Mouse (Mus musculus) macrophage (primary cell): ENCODE results near the gene Slc35a2. TPM values are rescaled to one million over a fixed set of nuclear protein-coding genes. Genes with fewer than 3 reads are reported as not detected.

Source experiments
- H3K27ac ChIP-seq: fragments of 350-480 bp; formaldehyde crosslinking; 2 replicates; pipeline ENCODE4 v1.9.0; 2021
- H3K36me3 ChIP-seq: fragments of 350-480 bp; formaldehyde crosslinking; 2 replicates; pipeline ENCODE4 v1.9.0; 2021; ENCODE audit errors: inconsistent target
- H3K4me3 ChIP-seq: fragments of 350-480 bp; formaldehyde crosslinking; 2 replicates; pipeline ENCODE4 v1.9.0; 2021; ENCODE audit errors: inconsistent target
- H3K79me2 ChIP-seq: fragments of 350-480 bp; formaldehyde crosslinking; 2 replicates; pipeline ENCODE4 v1.9.0; 2021; ENCODE audit errors: inconsistent target
- WGBS: methylation state at CpG from one replicate; pipeline ENCODE4 v1.1.7; 2026; ENCODE audit warnings: inconsistent platforms; ENCODE audit not compliant: missing documents; 5-methylcytosine and 5-hydroxymethylcytosine counted together
- polyA plus RNA-seq: library from polyadenylated mRNA; stranded (reverse); fragments of 250-400 nt; gene quantifications from 3 replicates; pipeline ENCODE4 v1.2.4, GENCODE M21; 2018; ENCODE audit warnings: inconsistent platforms

The Slc35a2 gene
- polyA plus RNA-seq, 1 experiment from 2014 or later: 10.3 TPM

DNA sequence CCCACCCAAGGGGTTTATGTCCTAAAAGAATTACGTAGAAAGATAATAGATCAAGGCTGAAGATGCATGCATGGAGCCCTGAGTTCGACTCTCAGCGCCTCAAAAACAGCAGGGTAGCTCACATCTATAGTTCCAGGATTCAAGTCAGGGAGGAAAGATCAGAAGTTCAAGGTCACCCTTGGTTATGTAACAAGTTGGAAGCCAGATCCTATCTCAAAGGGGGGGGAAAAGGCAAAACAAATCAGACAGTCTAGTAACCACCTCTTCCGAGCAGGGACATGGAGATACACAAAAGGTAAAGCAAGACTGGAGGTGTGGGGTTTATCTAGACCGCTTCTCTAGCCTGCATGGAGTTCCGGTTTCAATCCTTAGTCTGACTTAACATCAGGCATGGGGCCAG is 42.4 kb downstream of the Slc35a2 start:
- H3K4me3 ChIP-seq: no peak overlapping the region
- H3K79me2 ChIP-seq: no peaks in the 10 kb centered on the region
- H3K27ac ChIP-seq: no peak overlapping the region
- 76% methylated on average over 6 of the region's 6 CpGs for WGBS
- no peaks in the 10 kb centered on the region for H3K36me3 ChIP-seq

- H3K36me3 ChIP-seq: no peaks in the 10 kb centered on the region
- H3K79me2 ChIP-seq: no peaks in the 10 kb centered on the region
- WGBS: 26% methylated on average over 10 of the region's 10 CpGs
- no peak overlapping the region for H3K4me3 ChIP-seq
- H3K27ac ChIP-seq: no peak overlapping the region
These were observed 43.3 kb downstream of the Slc35a2 start for GRCm38 (mm10) chrX:7927116-7927515.

DNA sequence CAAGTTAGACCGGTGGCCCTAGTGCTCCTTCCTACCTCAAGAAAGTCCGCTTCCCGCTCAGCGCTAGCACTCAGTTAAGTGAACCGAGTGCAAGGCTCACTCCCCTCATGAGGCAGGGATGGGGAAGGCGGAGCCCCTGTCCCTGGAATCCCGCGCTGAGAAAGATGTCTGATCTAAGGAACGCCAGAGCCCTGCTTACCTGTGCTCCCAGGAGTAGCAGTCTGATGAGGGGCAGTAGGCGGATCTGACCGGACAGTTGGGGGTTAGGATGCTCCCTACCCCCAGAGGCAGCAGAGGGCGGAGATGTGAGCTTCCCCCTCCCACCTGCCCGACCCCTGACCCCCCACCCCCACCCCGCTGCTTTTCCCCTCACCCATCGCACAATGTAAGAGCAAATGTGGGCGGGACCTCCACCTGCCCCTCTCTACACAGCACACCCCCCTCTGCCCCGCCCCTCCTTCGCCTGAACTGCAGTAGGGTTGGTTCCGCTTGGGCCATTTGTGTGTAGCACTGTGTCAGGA is 44.5 kb downstream of the Slc35a2 start, which contains the start of gene Eras:
Gene Eras (minus strand): TSS at position 338 of the 521 bp plus-strand sequence.
- WGBS: 41% methylated on average over 12 of the region's 19 CpGs
- Histone ChIP-seq H3K36me3 (no peaks in the 10 kb centered on the region), H3K27ac (no peak within 1 kb of the TSS), H3K79me2 (no peaks in the 10 kb centered on the region), H3K4me3 (no peak within 1 kb of the TSS)

- H3K36me3 ChIP-seq: no peaks in the 10 kb centered on the region
- no peak overlapping the region for H3K4me3 ChIP-seq
- no peaks in the 10 kb centered on the region for H3K79me2 ChIP-seq
- no peak overlapping the region for H3K27ac ChIP-seq
- 54% methylated on average over 8 of the region's 11 CpGs for WGBS
These were observed 53.0 kb downstream of the Slc35a2 start for GRCm38 (mm10) chrX:7936874-7937273.

DNA sequence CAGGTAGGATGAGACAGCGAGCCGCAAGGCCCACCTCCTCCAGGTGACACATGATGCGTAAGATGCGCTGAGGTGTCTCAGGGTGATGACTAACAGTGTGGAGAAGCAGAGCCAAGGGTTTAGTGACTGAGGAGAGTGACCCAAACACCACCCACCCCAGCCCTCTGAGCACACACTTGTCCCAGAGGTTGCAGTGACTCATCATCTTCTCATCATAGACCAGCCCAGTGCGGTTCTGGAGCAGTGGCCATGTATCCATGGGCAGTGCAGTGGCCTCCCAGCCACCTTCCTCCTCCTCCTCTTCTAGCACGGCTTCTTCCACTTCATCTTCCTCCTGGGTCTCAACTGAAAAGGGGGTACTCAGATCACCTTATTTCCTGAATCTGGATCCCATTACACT is 53.8 kb downstream of the Slc35a2 start:
- WGBS: 88% methylated on average over 6 of the region's 6 CpGs
- no peaks in the 10 kb centered on the region for H3K79me2 ChIP-seq
- no peak overlapping the region for H3K27ac ChIP-seq
- H3K4me3 ChIP-seq: no peak overlapping the region
- H3K36me3 ChIP-seq: no peaks in the 10 kb centered on the region

Other genes with a start within 250 kb of the Slc35a2 start
- 0.78 to 1.6 TPM (median 1.4 TPM) in 3 replicates for gene Syp, start 245.6 kb upstream of the Slc35a2 start, polyA plus RNA-seq
- 3.0 to 3.4 TPM (median 3.2 TPM) in 3 replicates for gene Prickle3, start 226.8 kb upstream of the Slc35a2 start, polyA plus RNA-seq
- 83.8 to 185 TPM (median 133 TPM) in 3 replicates for gene Plp2, start 212.6 kb upstream of the Slc35a2 start, polyA plus RNA-seq
- 0.14 TPM in 1 of 3 replicates, not detected in the others for gene Magix, start 202.8 kb upstream of the Slc35a2 start, polyA plus RNA-seq
- 27.4 to 38.3 TPM (median 28.0 TPM) in 3 replicates for gene Gpkow, start 186.9 kb upstream of the Slc35a2 start, polyA plus RNA-seq
- gene Wdr45, start 169.7 kb upstream of the Slc35a2 start, polyA plus RNA-seq: 9.5 to 25.3 TPM (median 21.1 TPM) in 3 replicates
- not detected in 3 replicates for gene Gm45208, start 161.8 kb upstream of the Slc35a2 start, polyA plus RNA-seq
- 7.2 to 12.3 TPM (median 7.3 TPM) in 3 replicates for gene Praf2, start 155.6 kb upstream of the Slc35a2 start, polyA plus RNA-seq
- gene Ccdc120, start 133.1 kb upstream of the Slc35a2 start, polyA plus RNA-seq: 0.39 to 1.6 TPM (median 1.6 TPM) in 3 replicates
- 100 to 140 TPM (median 106 TPM) in 3 replicates for gene Tfe3, start 121.5 kb upstream of the Slc35a2 start, polyA plus RNA-seq
- gene Gripap1, start 94.3 kb upstream of the Slc35a2 start, polyA plus RNA-seq: 44.1 to 48.5 TPM (median 47.1 TPM) in 3 replicates
- 0.03 to 0.06 TPM (median 0.04 TPM) in 3 replicates for gene Kcnd1, start 61.7 kb upstream of the Slc35a2 start, polyA plus RNA-seq
- gene Otud5, start 42.7 kb upstream of the Slc35a2 start, polyA plus RNA-seq: 38.8 to 69.0 TPM (median 61.3 TPM) in 3 replicates
- 1.5 to 2.0 TPM (median 1.6 TPM) in 3 replicates for gene Pim2, start 5.8 kb upstream of the Slc35a2 start, polyA plus RNA-seq
- gene Pqbp1, start 15.2 kb downstream of the Slc35a2 start, polyA plus RNA-seq: 46.6 to 136 TPM (median 62.4 TPM) in 3 replicates
- 7.5 to 12.2 TPM (median 10.3 TPM) in 3 replicates for gene Timm17b, start 15.3 kb downstream of the Slc35a2 start, polyA plus RNA-seq
- gene Gm10491, start 23.8 kb downstream of the Slc35a2 start, polyA plus RNA-seq: not detected in 3 replicates
- not detected in 3 replicates for gene Gm10490, start 25.5 kb downstream of the Slc35a2 start, polyA plus RNA-seq
- not detected in 3 replicates for gene Pcsk1n, start 35.8 kb downstream of the Slc35a2 start, polyA plus RNA-seq
- gene Eras, start 44.6 kb downstream of the Slc35a2 start, polyA plus RNA-seq: not detected in 3 replicates
- gene Hdac6, start 63.9 kb downstream of the Slc35a2 start, polyA plus RNA-seq: 6.9 to 9.1 TPM (median 7.1 TPM) in 3 replicates
- 0.14 TPM in 1 of 3 replicates, not detected in the others for gene Gata1, start 94.0 kb downstream of the Slc35a2 start, polyA plus RNA-seq
- gene Glod5, start 134.5 kb downstream of the Slc35a2 start, polyA plus RNA-seq: not detected in 3 replicates
- 9.2 to 19.9 TPM (median 11.6 TPM) in 3 replicates for gene Suv39h1, start 190.7 kb downstream of the Slc35a2 start, polyA plus RNA-seq
- 81.5 to 139 TPM (median 109 TPM) in 3 replicates for gene Was, start 206.5 kb downstream of the Slc35a2 start, polyA plus RNA-seq
- 19.0 to 31.3 TPM (median 22.7 TPM) in 3 replicates for gene Wdr13, start 248.9 kb downstream of the Slc35a2 start, polyA plus RNA-seq